Mouse (Mus musculus) thymus, postnatal 36 days (tissue): Measurements from ENCODE around the gene Frs2.
"Not testable (repeated sequence)": the region's sequence is repeated elsewhere in the genome, so short reads cannot be mapped to it uniquely, and the experiment has no call there.

Source experiments
- DNase-seq, 2 experiments: peaks; one replicate each; pipeline ENCODE4 v3.0.0; 2022; ENCODE audit warnings: mixed read lengths in 2 of 2

Frs2 gene

DNA sequence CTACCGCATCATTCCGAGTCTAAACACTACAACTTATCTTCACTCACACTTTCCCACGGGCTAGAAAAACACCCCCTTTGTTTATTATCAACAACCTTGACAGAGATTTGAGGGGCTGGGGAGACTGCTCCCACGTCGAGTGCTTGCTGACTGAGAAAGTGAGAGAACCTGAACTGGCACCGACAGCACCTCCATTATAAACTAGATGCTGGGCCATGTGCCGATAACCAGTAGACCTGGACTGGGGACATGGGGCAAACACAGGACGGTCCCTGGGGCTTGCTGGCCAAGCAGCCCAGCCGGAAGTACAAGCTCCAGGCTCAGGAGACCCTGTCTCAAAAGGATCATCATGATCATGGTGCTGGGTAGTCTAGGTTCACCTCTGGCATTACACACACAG, 1.9 kb downstream of the Frs2 start:
- DNase-seq: no peak

DNA sequence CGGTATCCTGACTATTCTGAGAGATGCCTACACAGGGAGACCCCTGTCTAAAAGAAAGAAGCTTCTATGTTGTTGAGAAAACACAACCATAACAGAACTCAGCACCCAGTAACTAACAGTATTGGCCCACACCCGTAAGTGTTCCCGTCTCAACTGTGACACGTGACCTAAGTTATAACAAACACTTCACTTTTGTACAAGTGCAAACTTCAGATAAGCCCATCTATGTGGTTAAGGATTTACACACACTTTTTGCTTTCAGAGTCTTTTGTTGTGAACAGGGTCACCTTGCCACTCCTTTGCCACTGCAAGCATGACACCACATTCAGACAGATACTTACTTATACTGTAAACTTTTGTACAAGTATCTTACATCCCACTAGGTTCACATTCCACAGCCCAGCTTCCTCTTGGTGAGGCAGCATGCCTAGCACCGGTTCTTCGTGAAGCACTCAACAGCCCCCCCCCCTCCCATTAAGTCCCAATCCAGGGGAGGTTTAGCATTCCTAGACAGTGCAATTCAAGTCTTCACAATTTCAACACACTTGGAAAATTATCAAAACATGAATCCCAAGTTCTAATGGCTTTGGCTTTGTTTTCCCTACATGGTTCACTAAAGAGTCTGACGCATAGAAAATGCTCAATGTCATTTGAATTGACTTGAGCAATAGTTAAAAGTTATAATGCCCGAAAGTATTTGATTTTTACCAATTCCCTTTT, 2.6 kb downstream of the Frs2 start:
- DNase-seq: no peak

DNA sequence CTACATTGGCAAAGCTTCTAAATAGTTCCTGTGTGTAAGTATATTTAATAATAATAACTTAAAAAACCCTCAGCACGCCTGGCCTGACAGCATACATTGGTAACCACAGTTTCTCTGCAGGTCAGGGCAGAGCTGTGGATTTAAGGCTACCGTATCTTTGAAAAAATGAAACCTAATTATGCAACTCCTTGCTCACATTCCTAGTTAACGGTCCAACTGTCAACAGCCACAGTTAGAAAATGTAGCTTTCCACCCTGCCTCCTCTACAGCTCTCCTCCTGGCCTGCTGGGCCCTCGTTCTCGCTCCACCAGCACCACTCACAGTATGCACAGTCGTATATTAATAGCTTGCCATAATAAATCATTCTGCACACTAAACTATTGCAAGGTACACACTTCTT, 3.7 kb downstream of the Frs2 start:
- no peak for DNase-seq

DNA sequence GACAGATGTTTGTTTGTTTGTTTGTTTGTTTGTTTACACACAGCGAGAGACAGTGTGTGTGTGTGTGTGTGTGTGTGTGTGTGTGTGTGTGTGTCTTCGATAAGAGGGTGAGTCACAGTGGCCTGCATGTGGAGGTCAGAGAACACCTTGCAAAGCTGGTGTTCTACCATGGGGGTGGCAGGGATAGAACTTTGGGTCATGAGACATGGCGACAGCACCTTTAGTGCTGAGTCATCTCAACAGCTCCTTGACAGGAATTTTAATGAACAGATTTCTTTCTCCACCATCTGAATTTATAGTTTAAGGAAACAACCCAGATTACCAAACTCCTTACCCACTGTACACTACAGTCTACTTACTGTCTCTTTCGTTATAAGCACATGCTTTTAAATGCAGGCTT, 4.3 kb downstream of the Frs2 start:
- no peak for DNase-seq

DNA sequence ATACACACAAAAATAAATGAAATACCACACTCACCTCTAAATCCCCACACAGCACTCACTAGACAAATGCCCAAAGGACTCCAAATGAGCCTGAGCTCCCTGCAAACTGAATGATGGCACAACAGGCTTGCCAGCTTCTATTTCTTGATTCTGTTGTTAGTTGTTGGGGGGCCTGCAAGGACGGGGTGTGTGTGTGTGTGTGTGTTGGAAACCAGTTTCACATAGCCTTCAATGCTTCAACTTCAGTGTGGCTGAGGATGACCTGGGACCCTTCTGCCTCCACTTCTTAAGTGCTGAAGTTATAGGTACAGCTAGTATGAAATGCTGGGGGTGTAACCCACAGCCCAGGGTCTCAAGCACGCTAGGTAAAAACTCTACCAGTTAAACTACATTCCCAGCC, 5.0 kb downstream of the Frs2 start:
- no peak for DNase-seq

DNA sequence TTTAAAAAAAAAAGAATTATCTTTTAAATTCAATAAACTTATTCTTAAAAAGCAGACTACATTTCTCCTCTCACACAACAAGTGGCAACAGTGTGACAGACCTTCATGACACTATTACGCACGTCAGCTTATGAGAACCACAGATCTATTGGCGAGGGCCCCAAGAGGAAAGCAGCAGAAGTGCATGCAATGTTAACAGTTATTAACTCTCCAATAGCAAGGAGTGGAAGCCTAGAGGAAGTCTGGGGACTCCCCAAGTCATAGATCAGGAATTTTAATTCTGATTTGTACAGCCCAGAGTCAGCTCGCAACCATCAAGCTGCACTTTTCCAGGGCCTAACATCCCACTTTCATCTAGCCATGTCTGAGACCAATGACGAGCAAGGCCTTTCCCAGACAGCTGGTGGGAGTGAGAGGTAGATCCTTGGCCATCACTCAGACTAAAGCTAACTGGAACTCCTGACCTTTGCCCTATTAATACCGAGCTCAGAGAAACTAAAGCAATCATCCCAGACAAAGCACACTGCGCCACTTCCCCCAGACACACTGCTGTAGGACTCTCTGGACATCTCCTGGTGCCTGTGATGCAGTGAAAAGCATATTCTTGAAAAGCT, 6.3 kb downstream of the Frs2 start:
- no peak for DNase-seq

DNA sequence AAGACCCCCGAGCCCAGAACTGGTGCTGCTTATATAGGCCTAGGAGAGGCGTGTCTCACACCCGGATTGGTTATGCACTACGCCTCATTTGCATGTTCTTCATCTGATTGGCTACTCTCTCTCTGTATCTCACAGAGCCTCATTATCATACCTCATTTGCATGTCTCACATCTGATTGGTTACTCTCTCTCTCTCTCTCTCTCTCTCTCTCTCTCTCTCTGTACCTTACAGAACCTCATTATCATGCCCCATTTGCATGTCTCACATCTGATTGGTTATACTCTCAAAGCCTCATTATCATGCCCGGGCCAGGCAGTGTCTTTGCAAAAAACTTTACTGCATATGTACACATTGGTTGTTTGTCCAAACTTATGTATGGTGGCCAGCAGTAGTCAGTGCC, 16.8 kb downstream of the Frs2 start:
- not testable (repeated sequence) for DNase-seq

DNA sequence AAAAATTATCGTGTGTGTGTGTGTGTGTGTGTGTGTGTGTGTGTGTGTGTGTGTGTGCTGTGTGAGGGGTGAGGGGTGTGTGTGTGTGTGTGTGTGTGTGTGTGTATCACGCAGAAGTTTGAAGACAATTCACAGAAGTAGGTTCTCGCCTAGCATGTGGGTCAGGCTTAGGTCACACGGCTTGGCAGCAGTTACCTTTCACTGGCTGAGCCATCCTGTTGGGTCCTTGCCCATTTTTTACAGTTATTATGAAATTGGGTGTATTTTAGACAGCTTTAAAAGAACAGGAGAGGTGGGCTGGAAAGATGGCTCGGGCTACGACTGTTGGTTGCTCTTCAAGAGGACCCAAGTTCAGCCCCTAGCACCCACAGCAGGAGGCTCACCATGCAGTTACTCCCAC, 18.3 kb downstream of the Frs2 start:
- no peak for DNase-seq

DNA sequence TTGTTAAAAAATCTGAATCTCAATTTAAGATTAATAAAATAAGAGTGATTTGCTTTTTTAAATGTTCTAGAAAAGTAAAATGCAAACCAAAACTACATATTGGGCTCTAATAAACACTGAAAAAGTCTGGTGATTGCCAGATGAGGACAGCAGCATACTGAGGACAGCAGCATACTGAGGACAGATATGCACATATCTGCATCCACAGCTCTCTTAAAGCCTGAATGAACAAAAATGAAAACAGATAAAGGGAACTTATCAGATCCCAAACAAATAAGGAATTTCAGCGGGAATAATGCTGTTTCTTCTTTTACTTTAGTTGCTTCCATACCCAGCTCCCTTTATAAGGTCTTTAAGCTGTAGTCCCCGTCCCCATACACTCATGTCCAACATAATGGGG, 19.6 kb downstream of the Frs2 start:
- DNase-seq: no peak

DNA sequence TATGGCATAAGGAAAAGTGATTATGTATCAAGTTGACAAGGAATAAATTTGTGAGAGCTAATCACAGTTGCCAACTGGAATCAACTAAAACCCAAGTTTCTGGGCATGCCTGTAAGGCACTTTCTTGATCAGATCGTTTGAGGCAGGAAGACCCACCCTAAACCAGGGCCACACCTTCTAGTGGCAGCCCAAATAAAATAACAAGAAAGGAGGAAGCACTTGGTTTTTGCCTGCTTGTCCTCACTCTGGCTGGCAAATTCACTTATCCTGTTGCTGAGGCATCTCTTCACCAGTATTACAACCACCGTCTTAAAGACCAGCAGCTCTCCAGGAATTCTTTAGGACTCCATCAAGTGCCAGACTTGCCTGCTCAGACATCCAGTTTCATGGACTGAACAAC, 20.9 kb downstream of the Frs2 start:
- DNase-seq: no peak

DNA sequence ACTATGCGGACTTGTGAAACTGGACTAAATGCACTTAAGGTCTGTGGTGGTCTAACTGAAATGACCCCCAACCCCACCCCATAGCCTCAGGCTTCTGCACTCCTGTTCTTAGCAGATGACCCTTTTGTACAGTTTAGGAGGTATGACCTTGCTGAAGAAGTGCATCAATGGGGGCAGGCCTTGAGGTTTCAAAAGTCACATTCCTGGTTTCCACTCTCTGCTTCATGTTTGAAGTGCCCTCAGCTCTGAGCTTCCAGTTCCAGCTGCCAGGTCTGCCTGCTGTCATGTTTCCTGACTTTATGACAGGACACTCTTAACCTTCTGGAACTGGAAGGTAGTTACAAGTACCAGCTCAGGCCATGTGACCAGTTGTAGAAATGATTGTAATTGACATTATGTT, 21.6 kb downstream of the Frs2 start:
- no peak for DNase-seq

DNA sequence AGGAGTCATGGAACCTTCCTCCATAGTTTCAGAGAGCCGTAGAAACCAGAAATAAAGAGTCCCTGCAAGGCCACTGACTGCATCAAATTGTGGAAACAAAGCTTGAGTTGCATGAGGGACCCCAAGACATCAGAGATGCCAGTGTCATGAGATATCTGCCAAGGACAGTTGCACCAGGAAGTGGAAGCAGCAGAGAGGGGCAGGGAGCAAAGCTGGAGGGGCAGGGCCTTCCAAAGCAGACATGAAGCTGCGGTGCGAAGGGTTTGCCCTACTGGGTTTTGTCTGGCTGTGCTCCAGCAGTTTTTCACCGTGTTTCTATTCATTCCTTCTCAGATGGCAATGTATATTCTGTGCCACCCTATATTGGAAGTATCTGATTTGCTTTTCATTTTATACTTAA, 22.1 kb downstream of the Frs2 start:
- DNase-seq: no peak

DNA sequence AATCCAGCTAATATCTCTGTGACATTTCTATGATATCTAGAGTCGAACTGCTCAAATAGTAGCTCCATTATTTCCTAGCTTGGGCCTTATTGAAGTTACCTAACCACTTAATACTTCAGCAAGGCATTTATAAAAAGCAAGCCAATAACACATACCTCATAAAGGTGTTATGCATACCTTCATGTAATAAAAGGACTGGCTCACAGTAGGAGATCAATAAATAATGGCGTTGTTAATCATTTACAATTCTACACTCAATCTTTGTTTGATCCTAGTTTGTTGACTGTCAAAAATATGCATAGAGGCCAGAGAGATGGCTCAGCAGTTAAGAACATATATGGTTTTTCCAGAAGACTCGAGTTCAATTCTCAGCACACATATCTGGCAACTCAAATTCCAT, 26.9 kb downstream of the Frs2 start:
- DNase-seq: no peak

DNA sequence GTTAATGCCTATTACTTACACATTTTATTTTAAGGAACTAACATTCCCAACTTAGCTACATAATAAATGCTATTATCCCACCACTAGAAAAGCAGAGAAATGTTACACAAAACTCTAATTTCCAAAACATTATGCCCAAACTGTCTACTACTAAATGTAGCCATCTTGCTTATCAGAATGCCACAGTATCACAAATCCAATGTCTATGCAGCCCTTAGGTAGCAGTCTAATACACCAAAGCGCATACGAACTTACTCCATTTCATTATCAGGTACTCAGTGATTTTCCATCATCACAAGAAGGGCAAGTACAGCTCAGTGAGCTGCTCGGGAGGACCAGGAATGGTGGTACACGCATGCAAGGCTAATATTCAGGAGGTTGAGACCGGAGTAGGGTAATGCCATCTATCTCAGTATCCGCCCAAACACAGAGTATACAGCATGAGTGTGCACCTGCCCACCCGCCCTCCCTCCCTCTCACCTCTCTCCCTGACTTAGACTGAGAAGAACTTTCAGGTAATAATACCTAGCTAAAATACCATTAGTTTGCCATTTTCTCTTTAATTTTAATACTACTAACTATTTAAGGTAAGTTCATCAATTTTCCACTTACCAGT, 28.2 kb downstream of the Frs2 start:
- no peak for DNase-seq

DNA sequence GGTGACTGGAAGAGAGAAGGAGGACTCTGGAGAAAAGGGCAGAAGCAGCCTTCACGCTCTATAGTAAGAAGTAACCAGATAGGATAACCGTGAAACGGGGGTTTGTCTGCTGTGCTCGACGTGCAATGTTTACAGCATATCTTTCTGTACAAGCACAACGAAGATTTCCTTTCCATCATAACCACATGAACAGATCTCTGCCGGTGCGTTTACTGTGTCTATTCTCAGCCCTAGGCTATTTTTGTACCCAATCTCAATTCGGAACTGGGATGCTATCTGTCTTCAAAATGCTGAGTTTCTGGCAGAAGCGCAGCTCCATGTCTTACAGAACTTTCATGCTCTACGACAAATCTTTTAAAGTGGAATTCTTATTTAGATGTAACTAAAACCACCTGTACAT, 28.8 kb downstream of the Frs2 start:
- peak in 1 of 2 experiments; percentile 42 for DNase-seq

DNA sequence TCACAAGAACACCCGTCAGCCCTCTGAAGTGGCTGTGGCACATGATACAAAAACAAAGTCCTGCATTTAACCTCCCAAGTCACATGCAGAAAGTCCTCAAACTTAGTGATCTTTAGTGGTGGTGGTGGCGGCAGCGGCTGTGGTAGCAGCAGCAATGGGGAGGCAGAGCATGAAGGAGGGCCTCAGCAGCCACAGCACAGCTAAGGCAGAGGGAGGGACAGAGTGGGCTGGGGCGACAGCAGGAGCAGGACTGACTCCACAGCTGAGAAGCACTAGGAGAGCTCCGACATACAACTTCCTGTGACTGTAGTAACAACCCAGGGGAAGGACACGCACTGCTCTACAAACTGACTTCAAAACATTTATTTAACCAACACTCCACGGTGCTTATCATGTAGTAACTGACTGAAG, 29.9 kb downstream of the Frs2 start:
- DNase-seq: peak; percentile 64 to 78

DNA sequence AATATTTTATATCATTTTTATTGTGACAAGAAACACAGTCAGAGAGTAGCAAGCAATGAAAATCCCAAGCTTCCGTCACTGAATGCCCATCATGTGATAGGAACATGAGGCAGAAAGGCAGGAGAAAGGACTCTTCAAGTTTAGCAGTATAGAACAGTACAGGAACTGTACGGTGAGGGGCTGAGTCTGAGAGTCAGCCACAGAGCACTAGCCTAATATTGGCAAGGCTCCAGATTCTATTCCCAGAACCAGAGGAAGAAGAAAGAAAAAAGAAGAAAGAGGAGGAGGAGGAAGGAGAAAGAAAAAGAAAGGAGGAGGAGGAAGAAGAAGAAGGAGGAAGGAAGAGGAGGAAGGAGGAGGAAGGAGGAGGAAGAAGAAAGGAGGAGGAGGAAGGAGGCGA, 32.7 kb downstream of the Frs2 start:
- DNase-seq: no peak

DNA sequence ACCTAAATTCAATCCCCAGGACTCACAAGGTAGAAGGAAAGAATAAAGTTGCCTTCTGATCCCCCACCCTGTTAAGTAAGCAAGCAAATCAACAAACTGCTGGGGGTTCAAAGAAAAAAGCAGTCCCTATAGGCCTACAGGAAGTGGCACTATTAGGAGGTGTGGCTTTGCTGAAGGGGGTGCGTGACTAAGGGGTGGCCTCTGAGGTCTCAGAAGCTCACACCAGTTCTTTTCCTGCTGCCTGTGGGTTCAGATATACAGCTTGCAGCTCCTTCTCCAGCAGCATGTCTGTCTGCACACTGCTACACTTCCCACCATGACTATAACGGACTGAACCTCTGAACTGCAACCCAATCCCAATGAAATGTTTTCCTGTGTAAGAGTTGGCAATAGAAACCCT, 35.8 kb downstream of the Frs2 start:
- peak; percentile 53 to 71 for DNase-seq

DNA sequence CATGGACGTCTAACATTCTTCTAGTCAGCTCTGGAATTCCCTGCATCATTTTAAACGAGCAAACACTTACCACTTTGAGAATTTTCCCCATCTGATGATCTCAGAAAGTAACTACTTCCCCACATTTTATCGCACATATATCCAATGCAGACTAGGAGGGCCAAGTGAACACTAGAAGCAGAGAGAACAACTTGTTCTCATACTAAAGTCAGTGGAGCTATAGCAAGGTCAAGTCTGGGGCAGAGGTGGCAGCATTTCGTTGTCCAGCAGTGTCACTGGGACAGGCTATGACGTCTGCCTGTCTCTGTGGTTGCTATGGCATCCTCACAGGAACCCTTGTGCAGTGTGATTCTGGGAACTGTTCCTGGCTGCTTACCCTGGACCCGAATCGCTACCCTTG, 36.9 kb downstream of the Frs2 start:
- no peak for DNase-seq

DNA sequence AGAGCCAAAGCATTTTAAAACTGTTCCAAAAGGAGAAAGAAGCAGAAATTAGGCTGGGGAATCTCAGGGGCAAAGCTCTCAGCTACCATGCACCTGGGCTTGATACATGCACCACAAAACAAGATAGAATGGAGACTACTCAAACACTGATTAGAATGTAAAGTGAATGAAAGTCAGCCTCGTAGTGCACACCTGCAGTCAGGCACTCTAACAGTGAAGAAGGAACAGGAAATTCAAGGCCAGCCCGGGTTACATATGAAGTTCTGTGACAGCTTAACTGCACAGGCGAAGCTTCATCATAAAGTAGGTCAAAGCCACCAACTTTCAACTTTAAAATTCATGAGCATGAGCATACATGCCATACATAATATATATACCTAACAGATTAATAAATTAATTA, 38.1 kb downstream of the Frs2 start:
- peak; percentile 47 to 71 for DNase-seq

DNA sequence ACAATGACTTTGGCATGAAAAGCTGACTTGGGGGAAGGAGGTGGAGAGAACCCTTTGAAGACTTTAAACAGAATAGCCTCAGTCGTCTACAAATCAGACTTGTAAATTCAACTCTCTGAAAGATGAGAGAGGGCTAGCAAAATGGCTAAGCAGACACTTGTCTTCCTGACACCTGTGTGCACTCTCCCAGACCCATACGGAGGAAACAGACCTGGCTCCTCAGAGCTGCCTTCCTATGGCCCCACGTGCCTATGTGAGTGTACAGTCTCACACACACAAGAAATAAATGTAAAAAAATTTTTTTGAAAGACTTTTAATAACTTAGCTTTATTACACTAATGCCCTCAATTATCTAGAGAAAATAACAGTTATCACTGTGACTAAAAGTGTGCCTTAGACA, 41.6 kb downstream of the Frs2 start:
- DNase-seq: peak in 1 of 2 experiments; percentile 46

DNA sequence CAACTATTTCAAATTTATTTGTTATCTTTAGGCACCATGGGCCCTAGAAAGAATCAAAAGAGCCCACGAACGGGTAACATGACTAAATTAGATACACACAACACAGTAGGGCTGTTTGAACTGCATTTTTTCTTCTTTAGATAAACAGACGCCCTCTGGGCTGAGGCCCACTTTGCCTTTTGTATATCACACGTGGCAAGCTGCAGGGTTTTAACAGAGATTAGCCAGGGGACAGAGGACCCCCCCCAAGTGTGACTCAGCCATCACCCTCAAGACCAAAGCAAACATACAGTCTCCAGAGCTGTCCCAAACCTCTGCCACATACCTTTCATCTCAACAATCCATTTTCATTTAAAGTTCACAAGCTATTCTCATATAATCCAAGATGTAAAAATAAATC, 42.1 kb downstream of the Frs2 start:
- DNase-seq: no peak

DNA sequence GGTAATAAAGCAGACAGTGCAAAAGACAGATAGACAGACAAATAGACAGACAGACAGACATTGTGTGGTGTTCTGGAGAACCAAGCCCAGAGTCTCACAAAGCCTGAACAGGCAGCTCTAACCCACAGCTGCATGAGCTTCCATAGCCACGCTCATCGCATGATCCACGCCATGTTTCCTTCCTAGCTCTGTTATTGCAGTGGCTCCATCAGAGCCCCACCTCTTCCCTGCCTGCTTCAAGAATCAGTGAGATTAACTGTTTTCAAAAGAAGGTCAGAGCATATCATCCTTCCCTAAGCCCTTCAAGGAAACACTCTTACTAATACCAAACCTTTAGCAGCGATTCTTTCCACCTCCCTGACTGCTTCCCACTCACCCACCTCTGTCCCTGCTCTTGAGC, 43.3 kb downstream of the Frs2 start:
- DNase-seq: no peak

DNA sequence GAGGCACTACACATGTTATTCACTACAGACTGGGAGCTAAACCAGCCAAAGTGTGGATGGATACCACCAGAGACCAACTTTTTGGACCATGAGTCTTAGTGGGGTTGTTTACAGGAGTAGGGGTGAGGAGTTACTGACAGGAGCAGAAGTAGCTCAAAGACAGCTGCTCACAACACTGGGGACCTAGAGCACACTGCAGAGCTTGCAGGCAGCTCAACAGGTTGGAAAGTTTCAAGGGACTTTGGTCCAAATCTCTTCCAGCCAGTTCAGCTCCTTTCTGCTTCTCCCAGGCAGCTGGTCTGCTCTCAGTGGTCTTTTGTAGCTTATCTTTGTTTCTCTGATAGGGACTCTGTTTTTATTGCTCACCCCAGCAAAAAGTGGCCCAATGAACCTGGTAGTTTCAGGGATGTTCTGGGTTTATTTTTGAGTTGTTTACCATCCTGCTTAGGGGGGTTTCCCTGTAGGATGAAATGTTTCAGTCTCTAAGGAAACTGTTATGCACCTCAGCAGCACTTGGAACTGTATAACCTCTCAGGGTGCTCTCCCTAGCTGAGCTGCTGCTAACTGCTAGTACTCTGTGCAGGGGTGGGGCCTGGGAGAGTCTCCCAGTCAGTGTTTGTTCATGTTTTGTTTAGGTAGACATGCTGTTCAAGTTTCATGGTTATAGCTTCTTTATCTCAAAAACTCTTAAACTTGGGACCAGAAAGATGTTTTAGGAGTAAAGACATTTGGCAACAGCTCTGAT, 44.3 kb downstream of the Frs2 start:
- DNase-seq: peak in 1 of 2 experiments; percentile 33
